Mouse (Mus musculus): ENCODE data around the gene Spg21. TPM values are rescaled to one million over a fixed set of nuclear protein-coding genes. Genes with fewer than 3 reads are reported as not detected.
A peak's percentile ranks its signal among the peaks of the same experiment; 100 is the strongest.

Gene Spg21
- polyA plus RNA-seq (2011; ENCODE audit: insufficient read length, low read depth, missing spikeins), result 99.3 and 111 TPM in 2 replicates

GRCm38 (mm10) chr9:65460732-65461442 is at the start of gene Spg21:
Gene Spg21 (plus strand): TSS chr9:65460947.
- Histone ChIP-seq H3K4me1 (ENCODE audit: control insufficient read depth, insufficient read depth, low read length) (0 out of 2 replicates have a peak, but pooled peaks cover 3% of the 10 kb centered on the region), H3K27ac (ENCODE audit: insufficient read depth, low read length) (peak within 1 kb of the TSS; percentile 35), H3K4me3 (ENCODE audit: insufficient read depth, low read length) (peak within 1 kb of the TSS; percentile 65)
- TF ChIP-seq CTCF (IDR thresholded peaks at IDR 0.05; ENCODE audit: borderline replicate concordance, insufficient read depth, low read length), result no peak
- TF ChIP-seq POLR2A (IDR thresholded peaks at IDR 0.05; ENCODE audit: low read depth, low read length), result peak; percentile 64

- H3K27ac ChIP-seq (ENCODE audit: insufficient read depth, low read length), result no peak overlapping the region
- H3K4me1 ChIP-seq (ENCODE audit: control insufficient read depth, insufficient read depth, low read length), result no peaks in the 10 kb centered on the region; the same call in 1 of the 2 replicates
- no peak overlapping the region for H3K4me3 ChIP-seq (ENCODE audit: insufficient read depth, low read length)
- no peak for TF ChIP-seq CTCF (IDR thresholded peaks at IDR 0.05; ENCODE audit: borderline replicate concordance, insufficient read depth, low read length)
- no peak for TF ChIP-seq POLR2A (IDR thresholded peaks at IDR 0.05; ENCODE audit: low read depth, low read length)
These were observed 49.4 kb upstream of the Spg21 start for GRCm38 (mm10) chr9:65411326-65411725.

- H3K27ac ChIP-seq (ENCODE audit: insufficient read depth, low read length), result no peak overlapping the region
- TF ChIP-seq POLR2A (IDR thresholded peaks at IDR 0.05; ENCODE audit: low read depth, low read length) (no peak), CTCF (IDR thresholded peaks at IDR 0.05; ENCODE audit: borderline replicate concordance, insufficient read depth, low read length) (no peak)
- no peak overlapping the region for H3K4me3 ChIP-seq (ENCODE audit: insufficient read depth, low read length)
- no peaks in the 10 kb centered on the region for H3K4me1 ChIP-seq (ENCODE audit: control insufficient read depth, insufficient read depth, low read length)
These were observed 43.0 kb upstream of the Spg21 start for GRCm38 (mm10) chr9:65417738-65418137.

- no peaks in the 10 kb centered on the region for H3K4me1 ChIP-seq (ENCODE audit: control insufficient read depth, insufficient read depth, low read length)
- no peak overlapping the region for H3K4me3 ChIP-seq (ENCODE audit: insufficient read depth, low read length)
- no peak overlapping the region for H3K27ac ChIP-seq (ENCODE audit: insufficient read depth, low read length)
- TF ChIP-seq CTCF (IDR thresholded peaks at IDR 0.05; ENCODE audit: borderline replicate concordance, insufficient read depth, low read length), result no peak
- no peak for TF ChIP-seq POLR2A (IDR thresholded peaks at IDR 0.05; ENCODE audit: low read depth, low read length)
These were observed 41.1 kb upstream of the Spg21 start for GRCm38 (mm10) chr9:65419633-65420032.

GRCm38 (mm10) chr9:65422760-65423501 is 37.8 kb upstream of the Spg21 start, which contains the start of gene Slc51b:
Gene Slc51b (minus strand): TSS chr9:65422955.
- TF ChIP-seq CTCF (IDR thresholded peaks at IDR 0.05; ENCODE audit: borderline replicate concordance, insufficient read depth, low read length), result no peak
- TF ChIP-seq POLR2A (IDR thresholded peaks at IDR 0.05; ENCODE audit: low read depth, low read length), result no peak
- H3K4me1 ChIP-seq (ENCODE audit: control insufficient read depth, insufficient read depth, low read length), result no peaks in the 10 kb centered on the region
- no peak within 1 kb of the TSS for H3K4me3 ChIP-seq (ENCODE audit: insufficient read depth, low read length)
- H3K27ac ChIP-seq (ENCODE audit: insufficient read depth, low read length), result no peak within 1 kb of the TSS

- H3K27ac ChIP-seq (ENCODE audit: insufficient read depth, low read length), result no peak overlapping the region
- H3K4me3 ChIP-seq (ENCODE audit: insufficient read depth, low read length), result no peak overlapping the region
- no peaks in the 10 kb centered on the region for H3K4me1 ChIP-seq (ENCODE audit: control insufficient read depth, insufficient read depth, low read length)
- TF ChIP-seq POLR2A (IDR thresholded peaks at IDR 0.05; ENCODE audit: low read depth, low read length) (no peak), CTCF (IDR thresholded peaks at IDR 0.05; ENCODE audit: borderline replicate concordance, insufficient read depth, low read length) (no peak)
These were observed 36.4 kb upstream of the Spg21 start for GRCm38 (mm10) chr9:65424393-65424792.

GRCm38 (mm10) chr9:65427511-65427910 is 33.2 kb upstream of the Spg21 start:
- TF ChIP-seq CTCF (IDR thresholded peaks at IDR 0.05; ENCODE audit: borderline replicate concordance, insufficient read depth, low read length), result no peak
- TF ChIP-seq POLR2A (IDR thresholded peaks at IDR 0.05; ENCODE audit: low read depth, low read length), result no peak
- Histone ChIP-seq H3K27ac (ENCODE audit: insufficient read depth, low read length) (no peak overlapping the region), H3K4me1 (ENCODE audit: control insufficient read depth, insufficient read depth, low read length) (no peaks in the 10 kb centered on the region), H3K4me3 (ENCODE audit: insufficient read depth, low read length) (no peak overlapping the region)

GRCm38 (mm10) chr9:65428003-65428402 is 32.7 kb upstream of the Spg21 start:
- no peak overlapping the region for H3K27ac ChIP-seq (ENCODE audit: insufficient read depth, low read length)
- H3K4me1 ChIP-seq (ENCODE audit: control insufficient read depth, insufficient read depth, low read length), result no peaks in the 10 kb centered on the region
- TF ChIP-seq POLR2A (IDR thresholded peaks at IDR 0.05; ENCODE audit: low read depth, low read length) (no peak), CTCF (IDR thresholded peaks at IDR 0.05; ENCODE audit: borderline replicate concordance, insufficient read depth, low read length) (no peak)
- H3K4me3 ChIP-seq (ENCODE audit: insufficient read depth, low read length), result no peak overlapping the region

GRCm38 (mm10) chr9:65430401-65430800 is 30.3 kb upstream of the Spg21 start:
- no peak overlapping the region for H3K27ac ChIP-seq (ENCODE audit: insufficient read depth, low read length)
- no peaks in the 10 kb centered on the region for H3K4me1 ChIP-seq (ENCODE audit: control insufficient read depth, insufficient read depth, low read length)
- TF ChIP-seq CTCF (IDR thresholded peaks at IDR 0.05; ENCODE audit: borderline replicate concordance, insufficient read depth, low read length) (no peak), POLR2A (IDR thresholded peaks at IDR 0.05; ENCODE audit: low read depth, low read length) (no peak)
- H3K4me3 ChIP-seq (ENCODE audit: insufficient read depth, low read length), result no peak overlapping the region

GRCm38 (mm10) chr9:65430921-65431320 is 29.8 kb upstream of the Spg21 start:
- H3K4me1 ChIP-seq (ENCODE audit: control insufficient read depth, insufficient read depth, low read length), result no peaks in the 10 kb centered on the region

More at GRCm38 (mm10) chr9:65430921-65431320, 29.8 kb upstream of the Spg21 start:
- H3K27ac ChIP-seq (ENCODE audit: insufficient read depth, low read length), result no peak overlapping the region
- no peak overlapping the region for H3K4me3 ChIP-seq (ENCODE audit: insufficient read depth, low read length)
- TF ChIP-seq CTCF (IDR thresholded peaks at IDR 0.05; ENCODE audit: borderline replicate concordance, insufficient read depth, low read length) (no peak), POLR2A (IDR thresholded peaks at IDR 0.05; ENCODE audit: low read depth, low read length) (no peak)
